Mouse (Mus musculus): Measurements from ENCODE around the gene Sh3bgrl3.

Gene Sh3bgrl3

GRCm38 (mm10) chr4:134084999-134085398, 43.6 kb downstream of the Sh3bgrl3 start:
- ATAC-seq (ENCODE audit: insufficient number of reproducible peaks, low FRiP score, low TSS enrichment) = no peak

GRCm38 (mm10) chr4:134082460-134082859, 46.1 kb downstream of the Sh3bgrl3 start:
- ATAC-seq (ENCODE audit: insufficient number of reproducible peaks, low FRiP score, low TSS enrichment) = no peak

- ATAC-seq (ENCODE audit: insufficient number of reproducible peaks, low FRiP score, low TSS enrichment) = peak; percentile 36; the same call in 1 of the 2 replicates
Measured at GRCm38 (mm10) chr4:134081730-134082386, 46.7 kb downstream of the Sh3bgrl3 start.

- ATAC-seq (ENCODE audit: insufficient number of reproducible peaks, low FRiP score, low TSS enrichment) = no peak
Measured at GRCm38 (mm10) chr4:134080674-134081073, 47.9 kb downstream of the Sh3bgrl3 start.

GRCm38 (mm10) chr4:134078694-134079093, 49.9 kb downstream of the Sh3bgrl3 start:
- ATAC-seq (ENCODE audit: insufficient number of reproducible peaks, low FRiP score, low TSS enrichment) = no peak

All from cerebellum, adult (tissue).